Comparison of ENCODE assay signal across 14 mouse cellular contexts in the genomic region with DNA sequence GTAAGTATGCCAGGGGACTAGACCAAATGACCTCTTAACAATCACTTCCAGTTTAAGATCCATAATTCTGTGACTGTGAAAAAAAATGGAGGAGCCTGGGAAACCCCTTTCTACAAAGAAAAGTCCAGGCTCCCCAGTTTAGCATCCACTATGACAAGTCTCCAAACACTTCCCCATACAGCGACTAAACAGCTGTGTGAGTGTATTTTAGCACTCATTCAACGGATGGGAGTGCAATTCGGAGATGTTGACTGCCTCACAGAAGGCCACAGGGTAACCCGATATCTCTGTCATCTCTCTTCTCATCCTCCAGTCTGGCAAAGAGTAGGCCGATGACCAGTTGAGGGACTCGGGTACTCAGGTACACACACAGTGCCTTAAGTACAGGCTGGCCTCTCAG. TPM values are rescaled to one million over a fixed set of nuclear protein-coding genes. Genes with fewer than 3 reads are reported as not detected.
DNase-seq lines count a peak whose midpoint lies in the region; ATAC-seq lines count a peak whose summit lies in the region.
"Had no signal": no experiment of that assay in that cellular context is flagged by ENCODE, and none has a peak within 500 bp of the region (broad histone marks: within the 10 kb centered on the region; RNA-seq: fewer than 3 reads in every experiment).

No protein-coding gene starts in this region.

- peak overlapping the region; percentile 98 for H3K4me2 ChIP-seq in liver, embryonic 13.5 days
- H3K4me2 ChIP-seq in liver, embryonic 11.5 days, result no peak overlapping the region
- H3K4me2 ChIP-seq in limb, embryonic 13.5 days (replicated peaks), result 0 out of 2 replicates have a peak overlapping the region, but pooled peaks have one; percentile 99

- ATAC-seq in erythroblast, adult 5-6 weeks (replicated peaks; ENCODE audit: low FRiP score, poor library complexity, severe bottlenecking), result no peak
- ATAC-seq in liver, embryonic 13.5 days (ENCODE audit: low read depth), result no peak
- ATAC-seq in liver, embryonic 11.5 days (replicated peaks; ENCODE audit: low FRiP score), result no peak
- no peak for ATAC-seq in limb, embryonic 13.5 days (ENCODE audit: low FRiP score, low read depth)

- H3K36me3 ChIP-seq in erythroblast, embryonic 14.5 days (ENCODE audit: control insufficient read depth), result peaks cover 42% of the 10 kb centered on the region
- no peaks in the 10 kb centered on the region for H3K36me3 ChIP-seq in liver, embryonic 13.5 days
- H3K36me3 ChIP-seq in liver, embryonic 11.5 days (ENCODE audit: control insufficient read depth, insufficient read depth, low read length), result 0 out of 2 replicates have a peak, but pooled peaks cover 2% of the 10 kb centered on the region
- no peaks in the 10 kb centered on the region for H3K36me3 ChIP-seq in limb, embryonic 13.5 days

- H3K9me3 ChIP-seq in erythroblast, embryonic 14.5 days (ENCODE audit: control insufficient read depth, low read length), result no peaks in the 10 kb centered on the region
- H3K9me3 ChIP-seq in liver, embryonic 13.5 days (replicated peaks), result no peaks in the 10 kb centered on the region
- H3K9me3 ChIP-seq in liver, embryonic 11.5 days (ENCODE audit: control insufficient read depth, low read length), result no peaks in the 10 kb centered on the region
- no peaks in the 10 kb centered on the region for H3K9me3 ChIP-seq in limb, embryonic 13.5 days

- no peak for DNase-seq in liver, embryonic 13.5 days
- no peak for DNase-seq in liver, embryonic 11.5 days (ENCODE audit: low spot score)
- DNase-seq in A20 (ENCODE audit: low read depth, low spot score), result peak; percentile 75
- no peak for DNase-seq in adrenal gland, postnatal 4 days (ENCODE audit: low spot score in 2 of 2)
- DNase-seq in urinary bladder, postnatal 36 days (ENCODE audit: low spot score in 2 of 2), result no peak
- DNase-seq: adrenal gland, adult 2 months; cerebellum, postnatal 36 days; kidney, adult 18-20 months; kidney, postnatal 4 days; lung, postnatal 4 days; thymus, postnatal 25 days had no signal

- peaks cover 79% of the 10 kb centered on the region for H3K4me1 ChIP-seq in erythroblast, embryonic 14.5 days (ENCODE audit: control insufficient read depth)
- peaks cover 80% of the 10 kb centered on the region for H3K4me1 ChIP-seq in liver, embryonic 13.5 days (replicated peaks)
- H3K4me1 ChIP-seq in liver, embryonic 11.5 days (replicated peaks; ENCODE audit: control insufficient read depth, insufficient read depth, low read length), result peaks cover 61% of the 10 kb centered on the region
- peaks cover 53% of the 10 kb centered on the region for H3K4me1 ChIP-seq in limb, embryonic 13.5 days

- peak overlapping the region; percentile 99 for H3K9ac ChIP-seq in liver, embryonic 13.5 days
- H3K9ac ChIP-seq in liver, embryonic 11.5 days (ENCODE audit: low read depth, low read length), result no peak overlapping the region
- H3K9ac ChIP-seq in limb, embryonic 13.5 days, result no peak overlapping the region

- 36% methylated on average over 6 of the region's 6 CpGs for WGBS in liver, embryonic 13.5 days (ENCODE audit: insufficient replicate concordance)
- 39% methylated on average over 6 of the region's 6 CpGs for WGBS in liver, embryonic 11.5 days
- WGBS in limb, embryonic 13.5 days, result 29% methylated on average over 6 of the region's 6 CpGs

- peak overlapping the region; percentile 88 for H3K4me3 ChIP-seq in erythroblast, embryonic 14.5 days (replicated peaks)
- H3K4me3 ChIP-seq in liver, embryonic 13.5 days (replicated peaks), result no peak overlapping the region
- H3K4me3 ChIP-seq in liver, embryonic 11.5 days (ENCODE audit: low read depth, low read length), result no peak overlapping the region
- no peak overlapping the region for H3K4me3 ChIP-seq in limb, embryonic 13.5 days

- peak overlapping the region; percentile 98 for H3K27ac ChIP-seq in liver, embryonic 13.5 days
- H3K27ac ChIP-seq in liver, embryonic 11.5 days (ENCODE audit: low read depth, low read length), result no peak overlapping the region
- H3K27ac ChIP-seq in limb, embryonic 13.5 days, result no peak overlapping the region

- no peaks in the 10 kb centered on the region for H3K27me3 ChIP-seq in erythroblast, embryonic 14.5 days (ENCODE audit: control insufficient read depth)
- H3K27me3 ChIP-seq in liver, embryonic 13.5 days, result no peaks in the 10 kb centered on the region
- H3K27me3 ChIP-seq in liver, embryonic 11.5 days (replicated peaks; ENCODE audit: control insufficient read depth, insufficient read depth, low read length), result no peaks in the 10 kb centered on the region
- H3K27me3 ChIP-seq in limb, embryonic 13.5 days, result no peaks in the 10 kb centered on the region

RNA-seq across cellular contexts. Expression of gene Elmsan1, which starts 23.5 kb away (rescaled TPM):
- polyA plus RNA-seq in erythroblast, embryonic 14.5 days (2012), result 2.1 and 2.8 TPM in 2 replicates
- total RNA-seq in erythroblast, adult 5-6 weeks (2015; ENCODE audit: low replicate concordance), result 5.4 and 12.7 TPM in 2 replicates
- total RNA-seq in erythroblast, adult 5-6 weeks (2017; ENCODE audit: low replicate concordance), result 8.0 and 11.4 TPM in 2 replicates
- 3.7 and 4.4 TPM in 2 replicates for polyA plus RNA-seq in liver, embryonic 13.5 days (2015; fragmentation: Nextera tagmentation; extraction: Ambion mirVana)
- 12.6 and 13.4 TPM in 2 replicates for polyA plus RNA-seq in liver, embryonic 11.5 days (2014; fragmentation: Nextera tagmentation; extraction: Ambion mirVana)
- polyA plus RNA-seq in limb, embryonic 13.5 days (2015; fragmentation: Nextera tagmentation; extraction: Ambion mirVana), result 8.9 and 9.9 TPM in 2 replicates
- 10 to 100 TPM; 30.2 to 34.8 TPM for total RNA-seq in adrenal gland, postnatal 4 days (2021)

RNA-seq across cellular contexts. Expression of gene Pnma1, which starts 46.9 kb away (rescaled TPM):
- 0.02 and 0.03 TPM in 2 replicates for polyA plus RNA-seq in erythroblast, embryonic 14.5 days (2012)
- 1.5 and 4.4 TPM in 2 replicates for total RNA-seq in erythroblast, adult 5-6 weeks (2015; ENCODE audit: low replicate concordance)
- 1.0 and 4.5 TPM in 2 replicates for total RNA-seq in erythroblast, adult 5-6 weeks (2017; ENCODE audit: low replicate concordance)
- 0.14 TPM in 1 of 2 replicates, not detected in the other for polyA plus RNA-seq in liver, embryonic 13.5 days (2015; fragmentation: Nextera tagmentation; extraction: Ambion mirVana)
- 0.27 and 0.53 TPM in 2 replicates for polyA plus RNA-seq in liver, embryonic 11.5 days (2014; fragmentation: Nextera tagmentation; extraction: Ambion mirVana)
- 1.0 and 1.4 TPM in 2 replicates for polyA plus RNA-seq in limb, embryonic 13.5 days (2015; fragmentation: Nextera tagmentation; extraction: Ambion mirVana)
- 1 to 10 TPM in 1 of 2 experiments, under 1 TPM in 1; 0.92 to 1.0 TPM for total RNA-seq in adrenal gland, postnatal 4 days (2021)
- polyA plus RNA-seq: adrenal gland, adult 2 months had no signal
